Mouse (Mus musculus) erythroblast, embryonic 14.5 days (primary cell): Measurements from ENCODE around the gene Nip7. TPM values are rescaled to one million over a fixed set of nuclear protein-coding genes. Genes with fewer than 3 reads are reported as not detected.

Experiments used
- H3K27me3 ChIP-seq: 2 replicates; pipeline ENCODE4 v1.6.1; 2012; ENCODE audit warnings: inconsistent platforms; ENCODE audit not compliant: control insufficient read depth
- H3K36me3 ChIP-seq: 2 replicates; pipeline ENCODE4 v1.6.1; 2012; ENCODE audit warnings: mild to moderate bottlenecking, inconsistent platforms; ENCODE audit not compliant: control insufficient read depth
- H3K4me1 ChIP-seq: 2 replicates; pipeline ENCODE4 v1.6.1; 2012; ENCODE audit warnings: inconsistent platforms; ENCODE audit not compliant: control insufficient read depth
- H3K4me3 ChIP-seq: replicated peaks from 2 replicates; pipeline ENCODE3; 2012; ENCODE audit warnings: moderate library complexity, mild to moderate bottlenecking, inconsistent platforms
- H3K9me3 ChIP-seq: 2 replicates; pipeline ENCODE4 v1.6.1; 2012; ENCODE audit warnings: low read length, inconsistent platforms, mixed read lengths; ENCODE audit not compliant: control insufficient read depth
- GATA1 ChIP-seq: IDR thresholded peaks from 2 replicates; pipeline ENCODE4 v1.6.1; 2012; ENCODE audit warnings: low read length, inconsistent platforms, mixed read lengths
- TAL1 ChIP-seq: IDR thresholded peaks from 3 replicates; pipeline ENCODE4 v1.6.1; 2012; ENCODE audit warnings: low read length, inconsistent platforms, mixed read lengths
- polyA plus RNA-seq: library from polyadenylated mRNA; stranded (reverse); fragments of >175 nt; gene quantifications from 2 replicates; pipeline ENCODE4 v1.2.3, GENCODE M21; 2012

Nip7 gene
- polyA plus RNA-seq, 1 experiment: 0.30 TPM

DNA sequence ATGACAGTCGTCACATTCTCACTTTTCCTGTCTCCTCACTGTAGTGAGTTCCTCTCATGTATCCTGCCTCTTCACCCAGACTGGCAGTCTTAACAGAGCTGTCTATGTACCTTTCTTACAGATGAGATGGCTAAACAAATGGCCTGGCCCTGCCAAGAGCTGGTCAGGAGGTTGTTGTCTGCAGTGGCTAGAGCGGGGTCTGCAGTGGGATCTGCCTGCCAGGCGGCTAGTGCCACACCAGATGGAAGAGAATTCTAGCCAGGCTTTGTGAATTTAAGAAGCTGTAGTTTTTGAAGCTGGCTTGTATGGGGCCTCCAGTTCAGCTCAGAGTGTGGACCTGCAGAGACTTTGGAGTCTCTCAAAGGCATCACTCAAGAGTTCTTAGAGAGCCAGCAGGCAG is 21.0 kb upstream of the Nip7 start:
- peaks cover 50% of the 10 kb centered on the region for H3K36me3 ChIP-seq
- H3K4me3 ChIP-seq: no peak overlapping the region
- H3K4me1 ChIP-seq: peaks cover 28% of the 10 kb centered on the region
- no peaks in the 10 kb centered on the region for H3K9me3 ChIP-seq
- no peak for TF ChIP-seq GATA1
- TF ChIP-seq TAL1: no peak
- H3K27me3 ChIP-seq: no peaks in the 10 kb centered on the region

DNA sequence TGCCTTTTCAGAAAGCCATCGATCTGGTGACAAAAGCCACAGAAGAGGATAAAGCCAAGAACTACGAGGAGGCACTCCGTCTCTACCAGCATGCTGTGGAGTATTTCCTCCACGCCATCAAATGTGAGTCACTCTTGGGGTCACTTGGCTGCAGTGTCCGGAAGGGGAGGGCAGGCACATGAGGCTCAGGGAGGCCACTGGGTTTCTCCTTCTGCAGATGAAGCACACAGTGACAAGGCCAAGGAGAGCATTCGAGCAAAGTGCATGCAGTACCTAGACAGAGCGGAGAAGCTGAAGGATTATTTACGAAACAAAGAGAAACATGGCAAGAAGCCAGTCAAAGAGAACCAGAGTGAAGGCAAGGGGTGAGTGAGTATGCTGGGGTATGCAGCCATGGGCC is 20.1 kb upstream of the Nip7 start:
- Histone ChIP-seq H3K27me3 (no peaks in the 10 kb centered on the region), H3K9me3 (no peaks in the 10 kb centered on the region), H3K4me3 (no peak overlapping the region), H3K4me1 (peaks cover 23% of the 10 kb centered on the region), H3K36me3 (peaks cover 60% of the 10 kb centered on the region)
- TF ChIP-seq GATA1 (no peak), TAL1 (no peak)

- TF ChIP-seq GATA1: no peak
- TF ChIP-seq TAL1: no peak
- Histone ChIP-seq H3K9me3 (no peaks in the 10 kb centered on the region), H3K4me3 (no peak overlapping the region), H3K4me1 (peaks cover under 1% of the 10 kb centered on the region; the same call in 1 of the 2 replicates), H3K27me3 (no peaks in the 10 kb centered on the region), H3K36me3 (peaks cover 88% of the 10 kb centered on the region)
These were observed 16.0 kb upstream of the Nip7 start for GRCm38 (mm10) chr8:107040632-107041031.

DNA sequence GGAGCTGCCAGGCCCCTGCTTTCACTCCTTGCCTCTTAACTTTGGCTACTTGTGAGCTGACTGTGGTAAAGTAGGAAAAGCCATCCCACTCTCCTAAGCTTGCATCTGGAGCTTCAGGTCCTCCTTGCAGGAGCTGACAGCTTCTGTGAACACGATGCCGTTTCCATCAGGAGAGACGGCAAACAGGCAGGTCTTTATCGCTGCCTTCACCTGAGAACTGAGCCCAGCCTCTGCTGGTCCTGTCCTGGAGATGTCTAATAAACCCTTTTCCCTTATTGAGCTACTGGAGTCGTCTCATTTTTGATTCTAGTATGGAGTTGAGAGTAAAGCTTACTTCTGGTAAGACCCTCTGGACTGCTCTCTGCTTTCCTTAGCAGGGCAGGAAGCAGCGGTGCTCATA is 11.2 kb upstream of the Nip7 start:
- H3K27me3 ChIP-seq: no peaks in the 10 kb centered on the region
- H3K36me3 ChIP-seq: peaks cover 95% of the 10 kb centered on the region
- H3K9me3 ChIP-seq: no peaks in the 10 kb centered on the region
- H3K4me3 ChIP-seq: no peak overlapping the region
- no peak for TF ChIP-seq TAL1
- TF ChIP-seq GATA1: no peak
- H3K4me1 ChIP-seq: peaks cover 34% of the 10 kb centered on the region

DNA sequence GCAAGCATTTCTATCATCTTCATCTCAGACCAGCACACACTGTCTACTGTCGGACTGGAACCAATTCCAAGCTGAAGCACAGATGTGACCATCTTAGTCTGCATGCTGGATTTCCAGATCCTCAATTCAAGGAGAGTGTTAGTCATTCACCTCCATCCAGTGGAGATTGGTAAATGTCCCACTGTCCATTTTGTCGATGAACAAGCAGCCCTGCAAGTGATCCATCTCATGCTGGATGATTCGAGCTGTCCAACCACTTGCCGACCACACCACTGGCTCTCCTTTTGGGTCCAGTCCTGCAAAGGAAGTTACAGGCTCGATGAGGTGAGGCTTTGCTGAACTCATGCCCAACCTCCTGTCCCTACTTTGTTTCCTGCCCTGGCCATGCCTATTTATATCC is 9.7 kb upstream of the Nip7 start:
- Histone ChIP-seq H3K4me3 (no peak overlapping the region), H3K9me3 (no peaks in the 10 kb centered on the region), H3K36me3 (peaks cover 95% of the 10 kb centered on the region), H3K27me3 (no peaks in the 10 kb centered on the region), H3K4me1 (peaks cover 34% of the 10 kb centered on the region)
- TF ChIP-seq TAL1 (no peak), GATA1 (no peak)

DNA sequence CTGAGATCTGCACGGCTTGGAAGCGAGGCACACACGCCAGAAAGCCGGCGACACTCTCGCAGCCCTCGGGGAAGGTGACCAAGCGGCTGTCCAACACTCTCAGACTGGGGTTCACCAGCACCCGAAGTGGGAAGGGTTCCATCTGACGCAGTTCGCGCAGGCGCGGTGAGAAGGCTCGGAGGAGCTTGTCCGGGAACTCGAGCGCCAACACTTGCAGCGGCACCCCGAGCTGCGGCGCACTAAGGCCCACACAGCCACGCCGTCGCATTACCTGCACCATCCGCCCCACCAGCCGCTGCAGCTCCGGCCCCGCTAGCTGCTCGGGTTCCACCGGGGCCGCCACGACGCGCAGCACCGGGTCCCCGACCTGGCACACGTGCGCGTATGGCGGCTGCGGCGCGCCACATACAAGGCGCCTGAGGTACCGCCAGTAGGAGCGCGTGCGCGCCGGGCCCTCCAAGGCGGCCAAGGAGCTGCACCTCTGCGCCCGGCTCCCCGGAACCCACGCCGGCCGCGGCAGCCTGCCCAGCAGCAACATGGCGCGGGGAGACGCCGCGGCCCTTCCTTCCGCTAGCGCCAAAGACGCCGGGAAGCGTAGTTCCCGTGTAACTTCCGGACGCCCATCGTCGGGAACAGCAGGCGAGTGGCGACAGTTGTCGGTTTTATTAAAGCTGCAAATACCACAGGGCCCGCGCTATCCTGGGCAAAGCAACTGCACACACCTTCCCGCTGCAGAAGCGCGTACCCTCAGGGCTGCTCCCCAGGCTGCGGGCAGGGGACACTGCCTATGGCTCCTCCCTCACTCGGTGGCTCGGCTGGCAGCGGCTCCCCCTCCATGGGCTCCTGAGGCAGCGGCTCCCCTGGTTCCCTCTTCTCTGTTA is 8.4 kb upstream of the Nip7 start, which contains the start of gene Pdf:
TSS of gene Pdf (minus strand) at position 554 of the 881 bp plus-strand sequence.
- TF ChIP-seq GATA1: no peak
- no peak for TF ChIP-seq TAL1
- Histone ChIP-seq H3K4me3 (peak within 1 kb of the TSS; percentile 79), H3K36me3 (peaks cover 95% of the 10 kb centered on the region), H3K27me3 (no peaks in the 10 kb centered on the region), H3K4me1 (peaks cover 39% of the 10 kb centered on the region), H3K9me3 (no peaks in the 10 kb centered on the region; the same call in 1 of the 2 replicates)

GRCm38 (mm10) chr8:107049480-107049879 is 7.2 kb upstream of the Nip7 start:
- no peaks in the 10 kb centered on the region for H3K27me3 ChIP-seq
- no peaks in the 10 kb centered on the region; the same call in 1 of the 2 replicates for H3K9me3 ChIP-seq
- H3K4me3 ChIP-seq: peak overlapping the region; percentile 79
- H3K36me3 ChIP-seq: peaks cover 95% of the 10 kb centered on the region
- TF ChIP-seq TAL1 (no peak), GATA1 (no peak)
- H3K4me1 ChIP-seq: peaks cover 45% of the 10 kb centered on the region

DNA sequence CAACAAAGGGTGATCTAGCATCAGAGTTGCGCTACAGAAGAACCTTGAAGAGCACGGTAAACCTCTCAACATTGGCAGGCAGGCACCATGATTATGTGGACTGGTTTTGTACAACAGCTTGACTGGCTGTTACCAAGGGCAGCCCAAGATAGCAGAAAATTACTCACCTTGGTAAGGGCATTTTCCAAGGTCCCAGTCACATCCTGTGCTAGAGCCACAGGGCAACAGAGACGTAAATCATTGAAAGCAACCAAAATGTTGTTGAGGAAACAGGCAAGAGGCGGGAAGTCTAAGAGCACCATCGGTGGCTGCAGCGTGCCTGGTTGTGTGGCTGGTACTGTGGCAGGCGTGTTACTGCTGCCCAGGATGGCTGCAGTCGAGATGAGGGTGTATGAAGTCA is 4.6 kb upstream of the Nip7 start:
- peaks cover 57% of the 10 kb centered on the region for H3K4me1 ChIP-seq
- no peaks in the 10 kb centered on the region for H3K27me3 ChIP-seq
- TF ChIP-seq GATA1: no peak
- TF ChIP-seq TAL1: no peak
- no peak overlapping the region for H3K4me3 ChIP-seq
- H3K9me3 ChIP-seq: no peaks in the 10 kb centered on the region; the same call in 1 of the 2 replicates
- peaks cover 76% of the 10 kb centered on the region for H3K36me3 ChIP-seq

GRCm38 (mm10) chr8:107056973-107057369 is 294 bp downstream of the Nip7 start:
- peaks cover 53% of the 10 kb centered on the region for H3K36me3 ChIP-seq
- H3K4me3 ChIP-seq: peak overlapping the region; percentile 79
- no peak for TF ChIP-seq GATA1
- no peak for TF ChIP-seq TAL1
- no peaks in the 10 kb centered on the region; the same call in 1 of the 2 replicates for H3K9me3 ChIP-seq
- H3K4me1 ChIP-seq: peaks cover 43% of the 10 kb centered on the region
- H3K27me3 ChIP-seq: no peaks in the 10 kb centered on the region

GRCm38 (mm10) chr8:107062613-107063012 is 5.9 kb downstream of the Nip7 start:
- Histone ChIP-seq H3K9me3 (no peaks in the 10 kb centered on the region), H3K36me3 (peaks cover 21% of the 10 kb centered on the region), H3K27me3 (peaks cover 3% of the 10 kb centered on the region; the same call in 1 of the 2 replicates), H3K4me3 (no peak overlapping the region), H3K4me1 (peaks cover 23% of the 10 kb centered on the region)
- TF ChIP-seq TAL1: no peak
- no peak for TF ChIP-seq GATA1
